Mouse (Mus musculus) left cerebral cortex, adult 18-20 months (tissue): ENCODE measurements around the gene Tada2b. TPM values are rescaled to one million over a fixed set of nuclear protein-coding genes. Genes with fewer than 3 reads are reported as not detected.

Experiments used
- DNase-seq, 2 experiments: peaks; one replicate each; pipeline ENCODE4 v3.0.0; 2021 to 2022; ENCODE audit warnings: low spot score in 2 of 2, mixed read lengths in 1 of 2
- total RNA-seq, 2 experiments: library from RNA; stranded (reverse); gene quantifications; 2 replicates each; pipeline ENCODE4 v1.2.3; 2021

The Tada2b gene
- total RNA-seq, 2 experiments from 2014 or later = 31.5 to 33.8 TPM

DNA sequence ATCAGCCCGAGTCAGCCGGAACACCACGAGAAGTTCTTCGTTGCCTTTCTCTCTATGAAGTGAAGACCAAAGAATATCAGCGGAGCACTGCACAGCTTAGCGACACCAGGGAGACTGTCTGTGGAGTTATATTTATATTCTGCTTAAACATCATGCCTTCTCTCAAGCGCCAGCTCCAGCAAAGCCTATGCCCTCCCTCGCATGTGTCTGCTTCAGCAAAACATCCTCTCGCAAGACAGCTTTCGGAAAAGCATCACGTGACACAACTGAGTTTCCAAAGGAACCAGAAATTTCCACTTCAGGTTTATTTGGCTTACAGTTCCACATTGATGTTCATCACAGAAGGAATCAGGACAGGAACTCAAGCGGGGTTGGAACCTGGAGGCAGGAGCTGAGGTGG lies 36.2 kb downstream of the Tada2b start:
- DNase-seq = no peak

DNA sequence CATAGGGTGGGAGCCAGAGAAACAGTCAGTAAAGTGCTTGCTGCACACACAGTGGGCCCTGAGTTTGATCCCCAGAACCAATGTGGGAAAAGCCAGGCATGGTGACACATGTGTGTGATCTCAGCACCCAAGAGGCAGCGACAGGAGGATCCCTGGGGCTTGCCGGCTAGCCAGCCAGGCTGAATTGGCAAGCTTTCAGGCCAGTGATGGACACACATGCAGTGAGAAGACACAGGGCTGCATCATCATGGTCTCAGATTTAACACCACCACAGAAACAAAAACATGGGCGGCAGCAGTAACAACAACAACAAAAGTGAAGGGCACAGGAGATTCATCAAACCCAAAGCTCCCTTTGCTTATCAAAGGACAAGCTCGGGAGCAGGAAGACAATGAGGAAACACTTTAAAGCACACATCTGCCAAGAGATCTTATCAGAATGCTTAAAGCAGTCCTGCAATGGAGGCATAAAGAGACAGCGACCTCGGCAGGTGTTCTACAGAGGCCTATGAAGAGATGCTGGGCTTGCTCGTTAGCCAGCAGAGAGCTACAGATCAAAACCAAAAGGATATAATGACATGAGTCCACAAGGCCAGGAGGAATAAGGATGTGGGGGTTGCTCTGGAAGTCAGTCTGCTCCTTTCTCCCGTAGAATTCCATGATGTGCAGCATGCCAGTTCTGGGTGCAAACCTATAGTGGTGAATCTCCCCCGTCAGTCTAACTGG lies 37.8 kb downstream of the Tada2b start:
- no peak for DNase-seq

DNA sequence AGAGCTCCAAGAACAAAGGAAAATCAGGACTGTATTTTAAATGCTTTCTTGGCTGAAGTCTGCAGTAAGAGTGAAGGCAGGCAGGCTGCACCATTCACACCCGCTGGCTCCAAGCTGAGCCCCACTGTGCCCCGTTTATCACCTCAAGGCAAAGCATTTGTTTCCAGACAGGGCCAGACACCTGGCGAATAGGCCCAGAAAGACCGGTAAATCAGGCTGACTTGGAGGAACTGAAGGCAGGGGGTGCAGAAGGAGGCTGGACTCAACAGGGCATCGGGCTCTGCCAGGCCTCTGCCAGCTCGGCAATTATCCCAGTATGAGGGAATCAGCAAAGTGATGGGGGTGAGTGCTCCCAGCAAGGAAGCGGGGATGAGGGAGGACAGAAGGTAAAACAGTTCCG lies 39.1 kb downstream of the Tada2b start:
- DNase-seq = no peak

DNA sequence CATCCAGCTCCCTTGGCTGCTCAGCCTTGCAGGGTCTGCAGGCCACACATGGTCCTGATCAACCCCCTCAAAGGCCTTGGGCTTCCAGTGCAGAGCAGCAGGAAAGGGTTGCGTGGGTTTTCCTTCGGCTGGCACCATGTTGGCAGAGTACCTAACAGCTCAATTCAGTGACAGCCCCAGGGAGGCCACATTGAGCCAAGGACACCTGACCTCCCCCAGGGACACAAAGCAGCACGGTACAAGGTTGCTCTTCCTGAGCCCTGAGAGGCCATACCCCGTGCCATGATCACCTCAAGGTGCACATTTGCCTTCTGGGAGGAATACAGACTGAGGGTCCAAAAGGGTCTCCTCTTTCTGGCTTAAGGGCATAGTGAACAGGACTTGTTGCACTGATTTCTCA lies 39.5 kb downstream of the Tada2b start:
- no peak for DNase-seq

DNA sequence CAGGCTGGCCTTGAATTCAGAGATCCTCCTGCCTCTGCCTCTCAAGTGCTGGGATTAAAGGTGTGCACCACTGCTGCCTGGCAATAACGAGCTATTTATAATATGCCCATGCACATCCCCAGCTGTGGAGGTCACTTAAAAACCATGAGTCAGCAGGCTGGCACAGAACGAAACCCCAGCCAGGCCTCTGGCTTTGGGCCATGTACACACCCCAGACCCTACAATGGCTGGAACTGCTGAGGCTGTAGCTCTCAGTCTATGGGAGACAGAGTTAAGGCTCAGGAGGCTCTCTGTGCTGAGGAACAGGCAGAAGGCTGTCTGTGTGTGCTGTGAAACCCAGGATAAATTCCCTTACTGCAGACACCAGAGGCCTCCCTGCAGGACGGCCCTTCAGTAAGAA lies 43.3 kb downstream of the Tada2b start:
- no peak for DNase-seq

DNA sequence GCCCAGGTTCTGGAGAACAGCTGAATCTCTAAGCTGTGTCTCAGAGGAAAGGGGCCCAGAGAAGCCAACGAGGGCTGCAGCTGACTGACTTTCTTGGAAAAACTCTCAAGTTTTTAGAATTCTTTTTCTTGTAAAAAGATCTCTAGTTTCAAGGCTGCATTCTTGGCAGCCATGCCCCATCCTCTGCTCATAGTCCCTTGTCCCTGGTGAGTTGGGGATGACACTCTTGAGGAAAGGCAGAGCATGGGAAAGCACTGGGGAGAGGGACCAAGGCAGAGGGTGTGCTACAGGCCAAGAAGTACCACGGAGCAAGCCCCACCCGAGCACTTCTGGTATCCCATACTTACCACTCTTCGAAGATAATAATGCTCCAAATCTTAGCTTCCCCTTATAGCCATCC lies 47.2 kb downstream of the Tada2b start:
- DNase-seq = no peak

DNA sequence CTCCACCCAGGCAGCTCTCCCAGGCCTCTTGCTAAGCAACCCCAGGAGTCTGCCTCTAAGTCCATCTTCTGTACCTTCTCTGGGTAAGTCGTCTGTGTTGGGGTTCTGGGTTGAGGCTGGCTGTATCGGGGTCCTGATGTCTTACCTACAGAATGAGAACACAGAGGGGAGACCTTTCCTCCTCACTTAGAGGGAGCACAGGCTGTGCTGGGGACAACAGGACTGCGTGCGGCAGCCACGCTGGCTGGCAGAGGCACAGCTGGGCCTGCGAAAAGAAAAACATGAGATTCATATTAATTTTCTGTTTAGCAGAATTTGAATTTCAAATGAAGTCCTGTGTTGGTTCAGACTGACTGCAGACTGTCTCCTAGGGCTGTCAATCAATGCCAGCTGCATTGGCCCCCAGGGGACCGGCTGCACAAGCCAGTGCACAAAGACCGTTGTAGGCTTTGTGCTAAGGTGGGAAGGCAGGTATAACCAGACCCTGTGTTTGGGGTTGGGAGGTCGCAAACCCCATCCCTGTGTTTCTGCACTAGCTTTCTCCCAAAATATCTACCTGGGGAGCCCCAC lies 49.6 kb downstream of the Tada2b start:
- no peak for DNase-seq

DNA sequence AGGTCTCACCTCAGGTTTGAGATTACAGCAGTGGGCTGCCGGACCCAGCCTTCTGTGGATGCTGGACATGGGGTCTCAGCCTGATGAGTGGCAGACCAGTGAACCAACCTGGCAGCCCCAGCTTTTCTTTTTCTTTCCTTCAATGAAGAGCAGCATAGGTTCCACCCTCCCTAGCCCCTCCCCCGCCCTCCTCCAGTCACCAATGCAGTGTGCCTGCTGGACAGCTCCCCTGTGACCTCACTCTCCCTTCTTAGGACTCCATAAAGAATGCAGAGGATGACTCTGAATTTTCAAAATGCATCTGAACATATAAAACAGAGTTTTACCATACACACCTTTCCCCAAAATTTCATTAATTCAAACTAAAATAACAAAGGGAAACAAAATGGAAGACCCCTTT lies 52.4 kb downstream of the Tada2b start:
- DNase-seq = no peak

DNA sequence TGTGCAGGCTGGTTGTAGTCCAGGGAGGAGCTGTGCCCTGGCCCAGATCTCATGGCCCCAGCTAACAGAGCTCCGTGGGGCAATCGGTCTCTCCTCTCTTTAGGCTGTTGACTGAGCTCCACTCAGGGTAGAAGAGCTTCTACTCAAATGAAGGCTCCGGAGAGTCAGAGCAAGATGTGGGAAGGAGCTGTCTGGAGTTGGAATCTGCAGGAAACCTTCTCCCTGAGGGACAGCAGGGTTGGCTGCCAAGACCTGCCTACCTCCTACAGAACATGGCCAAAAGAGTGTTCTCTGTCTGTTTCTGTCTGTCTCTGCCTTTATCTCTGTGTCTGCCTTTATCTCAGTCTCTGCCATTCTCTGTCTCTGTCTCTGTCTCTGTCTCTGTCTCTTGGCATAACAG lies 54.5 kb downstream of the Tada2b start:
- DNase-seq = no peak

DNA sequence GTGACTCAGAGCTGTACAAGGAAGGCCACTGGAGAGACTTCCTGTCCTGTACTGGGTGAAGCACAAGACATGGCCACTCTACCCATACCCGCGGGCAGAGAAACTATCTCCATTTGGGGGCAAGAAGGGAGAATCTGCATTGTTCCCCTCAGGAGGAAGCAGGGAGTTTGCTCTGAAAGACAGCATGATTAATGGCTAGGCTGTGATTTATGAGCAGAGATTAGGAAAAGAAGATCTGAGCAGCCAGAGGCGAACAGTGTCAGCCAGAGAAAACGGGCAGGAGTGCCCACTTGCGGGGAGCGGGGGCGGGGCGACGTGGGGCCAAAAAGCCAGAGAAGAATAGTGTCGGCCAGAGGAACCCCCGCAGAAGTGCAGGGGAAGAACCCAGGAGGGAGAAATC lies 56.3 kb downstream of the Tada2b start:
- no peak for DNase-seq

DNA sequence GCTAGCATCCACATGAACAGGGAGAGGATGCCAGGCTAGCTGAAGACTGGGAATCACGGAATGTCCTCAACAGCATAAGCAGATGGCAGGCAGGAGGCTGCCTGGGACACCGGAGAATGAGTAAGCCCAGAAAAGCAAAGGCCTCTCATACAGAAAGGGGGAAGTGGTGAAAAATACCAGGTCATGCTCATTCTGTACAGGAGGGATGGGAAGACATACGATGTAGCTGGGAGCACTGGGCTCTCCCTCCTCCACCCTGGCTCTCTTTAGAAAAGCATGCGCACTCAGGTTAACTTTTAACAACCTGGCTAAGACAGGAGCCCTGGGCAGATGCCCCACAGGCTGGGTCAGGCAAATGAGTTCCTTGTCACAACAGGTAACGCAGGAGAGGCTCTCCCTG lies 57.7 kb downstream of the Tada2b start:
- DNase-seq = peak; percentile 53 to 55

DNA sequence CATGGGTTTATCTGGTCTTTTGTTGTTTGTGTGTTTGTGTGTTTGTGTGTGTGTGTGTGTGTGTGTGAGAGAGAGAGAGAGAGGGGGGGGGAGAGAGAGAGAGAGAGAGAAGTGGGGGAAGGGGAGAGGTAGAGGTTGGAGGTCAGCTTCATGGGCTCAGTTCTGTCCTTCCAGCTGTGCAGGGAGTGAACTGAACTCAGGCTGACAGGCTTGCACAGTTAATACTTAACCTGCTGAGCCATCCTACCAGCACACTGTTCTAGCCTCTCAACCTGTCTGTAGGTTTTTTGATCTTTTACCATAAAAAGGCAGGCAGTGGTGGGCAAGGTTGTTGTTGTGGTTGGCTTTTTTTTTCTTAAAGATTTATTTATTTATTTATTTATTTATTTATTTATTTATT lies 59.4 kb downstream of the Tada2b start:
- no peak for DNase-seq

Other genes with a start within 250 kb of the Tada2b start
- gene Sorcs2, start 86.1 kb downstream of the Tada2b start, total RNA-seq = 10 to 100 TPM; 33.8 to 34.3 TPM
- 10 to 100 TPM; 22.8 to 24.0 TPM for gene Grpel1, start 19.3 kb downstream of the Tada2b start, total RNA-seq
- gene Ccdc96, start 303 bp upstream of the Tada2b start, total RNA-seq = 1 to 10 TPM in 1 of 2 experiments, under 1 TPM in 1; 0.91 to 1.3 TPM
- 10 to 100 TPM; 71.6 to 73.0 TPM for gene Tbc1d14, start 109.0 kb upstream of the Tada2b start, total RNA-seq
- gene D5Ertd579e, start 211.7 kb upstream of the Tada2b start, total RNA-seq = 10 to 100 TPM; 91.9 to 94.7 TPM